Mouse (Mus musculus) hindbrain, postnatal 0 days (tissue): ENCODE data around the gene Ctsh. TPM values are rescaled to one million over a fixed set of nuclear protein-coding genes. Genes with fewer than 3 reads are reported as not detected.
"Not testable (repeated sequence)": the region's sequence is repeated elsewhere in the genome, so short reads cannot be mapped to it uniquely, and the experiment has no call there.

Experiments
- ATAC-seq: fragments of 200-750 bp; cut with Nextera tagmentation; 2 replicates; pipeline ENCODE4 v1.8.0; 2017; ENCODE audit warnings: mild to moderate bottlenecking, moderate TSS enrichment, moderate library complexity
- DNase-seq: peaks from one replicate; pipeline ENCODE4 v3.0.0-alpha.2; 2015; ENCODE audit warnings: low spot score
- H3K27ac ChIP-seq: fragments of 300-500 bp; sonication (generic); 2 replicates; pipeline ENCODE4 v1.5.1; 2014; ENCODE audit warnings: mild to moderate bottlenecking
- H3K27me3 ChIP-seq: fragments of 300-500 bp; sonication (generic); 2 replicates; pipeline ENCODE4 v1.6.1; 2014; ENCODE audit warnings: low read length, mixed read lengths; ENCODE audit not compliant: insufficient read depth
- H3K36me3 ChIP-seq: fragments of 300-500 bp; sonication (generic); 2 replicates; pipeline ENCODE4 v1.6.1; 2014; ENCODE audit warnings: low read length, mixed read lengths; ENCODE audit not compliant: insufficient read depth
- H3K4me1 ChIP-seq: fragments of 300-500 bp; sonication (generic); 2 replicates; pipeline ENCODE4 v1.6.1; 2014; ENCODE audit warnings: antibody characterized with exemption, low read length, mixed read lengths; ENCODE audit not compliant: insufficient read depth
- H3K4me2 ChIP-seq: fragments of 300-500 bp; sonication (generic); 2 replicates; pipeline ENCODE4 v1.6.1; 2014; ENCODE audit warnings: low read depth, mild to moderate bottlenecking, low read length, moderate library complexity, mixed read lengths
- H3K4me3 ChIP-seq: fragments of 300-500 bp; sonication (generic); 2 replicates; pipeline ENCODE4 v1.5.1; 2014; ENCODE audit warnings: low read length
- H3K9ac ChIP-seq: fragments of 300-500 bp; sonication (generic); replicated peaks from 2 replicates; pipeline ENCODE4 v1.6.1; 2014; ENCODE audit warnings: mild to moderate bottlenecking, low read length, moderate library complexity, mixed read lengths
- H3K9me3 ChIP-seq: fragments of 300-500 bp; sonication (generic); 2 replicates; pipeline ENCODE4 v1.6.1; 2016; ENCODE audit warnings: low read length, mixed read lengths
- CTCF ChIP-seq: IDR thresholded peaks from 2 replicates; pipeline ENCODE4 v1.5.1; 2016; ENCODE audit warnings: antibody characterized with exemption, control low read depth, low read depth
- WGBS: fragments of 180-500 bp; shearing (Covaris S2); extraction: QIAGEN DNeasy Blood & Tissue Kit; methylation state at CpG from one replicate; pipeline ENCODE4 v1.1.7; 2014; 5-methylcytosine and 5-hydroxymethylcytosine counted together
- polyA plus RNA-seq: library from polyadenylated mRNA; unstranded; fragments of >200 nt; fragmentation: Nextera tagmentation; extraction: Ambion mirVana; gene quantifications from 2 replicates; pipeline ENCODE4 v1.2.1, GENCODE M21; 2015
- total RNA-seq: library from RNA; depleted of rRNA; stranded (reverse); fragments of >200 nt; gene quantifications from 2 replicates; pipeline ENCODE4 v1.2.3, GENCODE M21; 2014

Gene Ctsh
- total and polyA plus RNA-seq, 2 experiments from 2014 or later = 31.5 to 45.0 TPM

DNA sequence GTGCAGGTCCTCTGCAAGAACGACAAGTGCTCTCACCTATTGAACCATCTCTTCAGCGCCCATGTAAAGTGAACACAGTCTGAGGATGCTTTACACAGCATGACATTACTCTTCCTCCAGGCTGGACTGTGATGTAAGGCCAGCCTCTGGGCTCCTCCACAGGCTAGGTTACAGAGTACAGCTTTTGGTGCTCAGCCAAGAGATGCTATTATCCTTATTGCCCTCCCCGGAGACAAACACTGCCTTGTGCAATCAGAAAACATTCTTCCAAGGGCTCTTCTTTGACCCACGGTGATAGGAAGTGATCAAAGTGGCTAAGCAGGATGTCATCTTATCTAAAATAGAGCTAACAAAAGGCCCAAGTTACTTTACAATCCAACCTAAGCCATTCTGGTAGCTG, 15.4 kb upstream of the Ctsh start:
- no peak for ATAC-seq
- Histone ChIP-seq H3K4me2 (no peak overlapping the region), H3K9me3 (no peaks in the 10 kb centered on the region), H3K9ac (no peak overlapping the region), H3K27ac (no peak overlapping the region), H3K4me1 (no peaks in the 10 kb centered on the region), H3K4me3 (no peak overlapping the region), H3K27me3 (no peaks in the 10 kb centered on the region), H3K36me3 (no peaks in the 10 kb centered on the region)
- no peak for TF ChIP-seq CTCF
- DNase-seq = no peak
- 65% methylated on average over 4 of the region's 4 CpGs for WGBS

DNA sequence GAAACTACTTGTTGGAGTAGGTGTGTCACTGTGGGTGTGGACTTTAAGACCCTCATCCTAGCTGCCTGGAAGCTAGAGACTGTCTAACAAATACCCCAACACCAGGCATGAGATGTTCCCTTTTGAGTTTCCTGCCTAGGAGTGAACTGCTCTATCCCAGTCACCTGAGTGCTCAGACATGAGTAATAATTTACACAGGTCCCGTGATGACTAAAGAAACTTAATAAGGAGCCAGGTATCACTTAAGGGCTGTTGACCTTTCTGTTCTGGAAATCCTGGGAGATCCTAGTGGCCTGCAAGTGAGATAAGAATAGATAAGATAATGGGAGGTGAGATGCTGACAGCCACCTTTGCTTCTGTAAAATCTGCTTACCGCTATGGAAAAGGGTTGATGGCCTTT, 13.0 kb upstream of the Ctsh start:
- Histone ChIP-seq H3K27ac (no peak overlapping the region), H3K4me3 (no peak overlapping the region), H3K4me2 (no peak overlapping the region), H3K27me3 (no peaks in the 10 kb centered on the region), H3K9ac (no peak overlapping the region), H3K36me3 (no peaks in the 10 kb centered on the region), H3K9me3 (no peaks in the 10 kb centered on the region), H3K4me1 (no peaks in the 10 kb centered on the region)
- no peak for TF ChIP-seq CTCF
- no peak for ATAC-seq
- DNase-seq = no peak
- WGBS = 90% methylated on average over 2 of the region's 2 CpGs

DNA sequence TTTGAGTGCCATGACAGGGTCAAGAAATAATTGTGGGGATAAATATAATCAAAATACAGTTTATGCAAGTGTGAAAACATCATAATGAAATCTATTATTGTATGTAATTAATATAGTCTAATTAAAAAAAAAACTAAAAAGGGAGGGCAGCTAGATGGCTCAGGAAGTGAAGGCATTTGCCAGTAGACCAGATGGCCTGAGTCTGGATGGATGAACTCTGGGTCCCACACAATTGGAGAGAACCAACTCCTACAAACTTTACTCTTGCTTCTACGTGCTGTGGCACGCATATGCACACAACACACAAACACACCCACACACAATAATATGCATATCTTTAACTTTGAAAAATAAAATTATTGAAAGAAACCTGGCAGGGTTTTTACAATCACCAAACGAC, 12.4 kb upstream of the Ctsh start:
- ATAC-seq = no peak
- no peak for TF ChIP-seq CTCF

DNA sequence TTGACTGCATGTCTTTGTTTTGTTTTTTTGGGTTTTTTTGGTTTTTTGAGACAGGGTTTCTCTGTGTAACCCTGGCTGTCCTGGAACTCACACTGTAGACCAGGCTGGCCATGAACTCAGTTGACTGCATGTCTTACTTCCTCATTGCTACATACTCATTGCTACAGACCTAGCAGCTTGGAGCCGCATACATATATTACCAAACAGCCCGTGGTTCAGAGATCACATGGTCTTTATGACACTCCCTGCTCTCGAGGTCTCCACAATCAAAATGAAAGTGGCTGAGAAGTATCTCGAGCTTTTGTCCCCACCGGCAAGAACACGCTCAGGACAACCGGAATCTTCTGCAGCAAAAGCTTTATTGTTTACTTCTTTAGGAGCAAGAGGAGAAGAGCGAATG, 11.0 kb upstream of the Ctsh start:
- H3K4me2 ChIP-seq, H3K4me3 ChIP-seq, H3K9me3 ChIP-seq, ATAC-seq, H3K27ac ChIP-seq, DNase-seq, H3K36me3 ChIP-seq, H3K9ac ChIP-seq, H3K27me3 ChIP-seq, H3K4me1 ChIP-seq: not testable (repeated sequence)
- 92% methylated on average over 8 of the region's 8 CpGs for WGBS

More for the DNA sequence above, 12.4 kb upstream of the Ctsh start:
- H3K27ac ChIP-seq = no peak overlapping the region
- H3K9ac ChIP-seq = no peak overlapping the region
- no peak for DNase-seq
- 88% methylated on average over 3 of the region's 3 CpGs for WGBS
- no peaks in the 10 kb centered on the region for H3K27me3 ChIP-seq
- no peak overlapping the region for H3K4me2 ChIP-seq
- H3K9me3 ChIP-seq = no peaks in the 10 kb centered on the region
- H3K36me3 ChIP-seq = no peaks in the 10 kb centered on the region
- no peaks in the 10 kb centered on the region for H3K4me1 ChIP-seq
- no peak overlapping the region for H3K4me3 ChIP-seq

DNA sequence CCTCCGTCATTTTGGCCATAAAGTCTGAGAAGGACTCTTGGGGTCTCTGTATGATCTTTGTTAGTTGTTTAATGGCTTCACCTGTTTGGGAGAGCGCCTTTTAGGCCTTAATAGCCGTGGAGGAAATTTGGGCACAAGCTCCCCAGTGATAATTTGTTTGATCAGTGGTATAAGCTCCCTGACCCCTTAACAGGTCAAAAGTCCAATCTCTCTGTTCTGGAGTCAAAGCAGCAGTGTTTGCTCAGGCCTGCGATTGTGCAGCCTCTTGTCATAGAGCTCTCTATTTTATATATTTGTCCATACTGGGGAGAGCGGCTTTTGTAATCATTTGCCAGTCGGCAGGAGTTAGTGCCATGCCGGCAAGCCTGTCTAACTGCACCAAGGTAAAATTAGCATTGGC, 8.8 kb upstream of the Ctsh start:
- no peak for DNase-seq
- Histone ChIP-seq H3K4me2 (no peak overlapping the region), H3K4me3 (no peak overlapping the region), H3K36me3 (no peaks in the 10 kb centered on the region), H3K4me1 (no peaks in the 10 kb centered on the region), H3K9me3 (no peaks in the 10 kb centered on the region), H3K27me3 (no peaks in the 10 kb centered on the region), H3K9ac (no peak overlapping the region), H3K27ac (no peak overlapping the region)
- no peak for TF ChIP-seq CTCF
- ATAC-seq = no peak
- 94% methylated on average over 7 of the region's 7 CpGs for WGBS

DNA sequence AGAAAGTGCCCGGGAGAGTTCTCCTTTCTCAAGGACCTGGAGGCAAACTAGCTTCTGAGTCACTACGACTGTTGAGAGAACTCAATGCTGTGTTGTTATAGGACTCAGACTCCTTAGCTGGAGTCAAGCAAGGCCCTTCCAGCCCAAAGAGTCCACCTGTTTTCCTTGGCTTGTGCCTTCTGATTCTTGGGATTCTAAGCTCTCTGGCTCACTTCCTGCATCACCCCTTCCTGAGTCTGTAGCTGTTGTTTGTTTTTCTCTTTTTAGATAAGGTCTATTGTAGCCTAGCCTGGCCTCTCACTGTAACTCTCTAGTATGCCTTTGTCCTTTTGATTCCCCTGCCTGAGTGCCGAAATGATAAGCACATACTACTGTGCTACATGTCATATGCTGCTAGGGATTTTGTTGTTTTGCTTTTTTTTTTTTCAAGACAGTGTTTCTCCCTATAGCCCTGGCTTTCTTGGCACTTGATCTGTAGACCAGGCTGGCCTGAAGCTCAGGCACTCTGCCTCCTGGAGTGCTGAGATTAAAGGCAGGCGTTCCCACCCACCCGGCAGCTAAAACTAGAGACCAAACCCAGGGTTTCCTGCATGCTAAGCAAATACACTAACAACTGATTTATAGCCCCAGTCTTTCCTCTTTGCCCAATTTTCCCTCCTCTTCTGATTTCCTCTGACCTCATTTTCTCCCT, 5.9 kb upstream of the Ctsh start:
- H3K9me3 ChIP-seq = no peaks in the 10 kb centered on the region
- no peaks in the 10 kb centered on the region for H3K27me3 ChIP-seq
- no peak for DNase-seq
- 72% methylated on average over 5 of the region's 5 CpGs for WGBS
- H3K4me3 ChIP-seq = no peak overlapping the region
- no peak overlapping the region for H3K27ac ChIP-seq
- TF ChIP-seq CTCF = no peak
- no peak for ATAC-seq
- H3K4me2 ChIP-seq = no peak overlapping the region
- no peak overlapping the region for H3K9ac ChIP-seq
- H3K36me3 ChIP-seq = no peaks in the 10 kb centered on the region
- H3K4me1 ChIP-seq = no peaks in the 10 kb centered on the region

DNA sequence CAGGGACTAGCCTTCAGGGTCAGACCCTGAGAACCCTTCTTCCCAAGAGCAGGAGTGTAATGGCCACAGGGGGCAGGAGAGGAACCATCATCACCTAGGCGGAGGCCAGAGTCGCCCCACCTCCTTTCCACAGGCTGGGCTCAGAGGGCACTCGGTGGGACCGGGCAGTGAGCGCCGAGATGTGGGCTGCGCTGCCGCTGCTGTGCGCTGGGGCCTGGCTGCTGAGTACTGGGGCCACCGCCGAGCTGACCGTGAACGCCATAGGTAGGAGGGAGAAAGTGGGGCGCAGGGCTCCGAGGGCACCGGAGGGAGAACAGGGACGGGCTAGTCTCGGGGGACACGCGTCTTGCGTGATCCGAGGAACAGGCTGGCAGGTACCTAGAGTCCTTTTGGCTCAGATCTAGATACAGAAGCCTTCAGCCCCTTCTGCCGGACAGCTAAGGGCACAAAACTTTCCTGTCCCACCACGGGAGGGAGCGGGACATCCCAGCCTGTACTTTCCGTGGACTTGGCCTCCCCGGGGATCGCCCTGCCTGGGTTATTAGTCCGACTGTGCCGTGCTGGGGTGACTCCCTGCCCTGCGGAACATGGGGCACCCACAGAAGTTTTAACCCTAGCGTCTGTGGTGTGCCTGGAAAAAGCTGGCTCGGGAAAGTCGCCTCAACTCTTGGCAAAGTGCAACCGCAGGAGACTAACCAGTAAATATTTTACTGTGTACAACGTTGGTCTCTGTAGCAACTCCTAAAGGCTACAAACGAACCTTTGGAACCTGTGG, 606 bp downstream of the Ctsh start:
- Histone ChIP-seq H3K27ac (no peak overlapping the region; the same call in 1 of the 2 replicates), H3K4me2 (peak overlapping the region; percentile 67), H3K4me3 (peak overlapping the region; percentile 39), H3K9me3 (no peaks in the 10 kb centered on the region), H3K9ac (0 out of 2 replicates have a peak overlapping the region, but pooled peaks have one; percentile 40), H3K4me1 (no peaks in the 10 kb centered on the region), H3K36me3 (no peaks in the 10 kb centered on the region), H3K27me3 (no peaks in the 10 kb centered on the region)
- under 1% methylated on average over 37 of the region's 37 CpGs for WGBS
- TF ChIP-seq CTCF = peak; percentile 52
- DNase-seq = peak; percentile 45
- ATAC-seq = peak; percentile 87
